8 mouse cellular contexts compared by ENCODE assay signal in genomic region chr3:122420410-122420774, GRCm38 (mm10).
DNase-seq lines count a peak whose midpoint lies in the region; ATAC-seq and TF ChIP-seq lines count a peak whose summit lies in the region.

No protein-coding gene starts in this region.

- H3K79me2 ChIP-seq in CH12.LX (replicated peaks; ENCODE audit: control insufficient read depth, extremely low read depth, insufficient read depth, poor library complexity, severe bottlenecking): peaks cover 58% of the 10 kb centered on the region

- TF ChIP-seq EP300 in CH12.LX (IDR thresholded peaks at IDR 0.05; ENCODE audit: low read length): no peak

- no peak for TF ChIP-seq RAD21 in CH12.LX (IDR thresholded peaks at IDR 0.05; ENCODE audit: low read depth, low read length)

- no peaks in the 10 kb centered on the region for H3K9me3 ChIP-seq in CH12.LX (replicated peaks; ENCODE audit: low read length)
- H3K9me3 ChIP-seq in embryonic facial prominence, embryonic 13.5 days: no peaks in the 10 kb centered on the region
- no peaks in the 10 kb centered on the region for H3K9me3 ChIP-seq in heart, embryonic 14.5 days (ENCODE audit: control insufficient read depth, low read length)

- peak overlapping the region; percentile 23; the same call in 1 of the 2 replicates for H3K4me2 ChIP-seq in CH12.LX (ENCODE audit: insufficient read depth, low read depth, poor library complexity, severe bottlenecking)
- peak overlapping the region; percentile 82 for H3K4me2 ChIP-seq in embryonic facial prominence, embryonic 13.5 days
- H3K4me2 ChIP-seq in heart, embryonic 14.5 days (ENCODE audit: low read length): peak overlapping the region; percentile 97

- no peak; the same call in 1 of the 2 replicates for ATAC-seq in embryonic facial prominence, embryonic 13.5 days (ENCODE audit: insufficient number of reproducible peaks, insufficient read depth, low FRiP score, low TSS enrichment, low read depth)
- ATAC-seq in heart, embryonic 14.5 days (ENCODE audit: insufficient number of reproducible peaks, insufficient read depth, low FRiP score, low read depth): 0 out of 2 replicates have a peak, but pooled peaks have one; percentile 28

- no peak for TF ChIP-seq POLR2A in CH12.LX (IDR thresholded peaks at IDR 0.05; ENCODE audit: low read depth, low read length)

- dilution Hi-C loops in CH12.LX (cut with MboI; ENCODE audit: extremely low pct_ligation_motif_present, extremely low pct_unique_long_range_greater_than_20kb, low sequenced_read_pairs): no loop called here

- H3K36me3 ChIP-seq in CH12.LX (replicated peaks in 1 of 2; ENCODE audit: control insufficient read depth in 1 of 2, insufficient read depth in 1 of 2, low read length in 1 of 2): peaks cover 3 to 25% of the 10 kb centered on the region in 2 experiments
- H3K36me3 ChIP-seq in embryonic facial prominence, embryonic 13.5 days: no peaks in the 10 kb centered on the region
- no peaks in the 10 kb centered on the region for H3K36me3 ChIP-seq in heart, embryonic 14.5 days (ENCODE audit: control insufficient read depth, insufficient read depth, low read length)

- H3K9ac ChIP-seq in CH12.LX (ENCODE audit: insufficient read depth, low read depth): peak overlapping the region; percentile 75
- peak overlapping the region; percentile 82 for H3K9ac ChIP-seq in embryonic facial prominence, embryonic 13.5 days
- peak overlapping the region; percentile 77 for H3K9ac ChIP-seq in heart, embryonic 14.5 days (ENCODE audit: low read length)

- H3K27me3 ChIP-seq in CH12.LX (replicated peaks): no peaks in the 10 kb centered on the region
- H3K27me3 ChIP-seq in embryonic facial prominence, embryonic 13.5 days: peaks cover 11% of the 10 kb centered on the region; the same call in 1 of the 2 replicates
- peaks cover 14% of the 10 kb centered on the region for H3K27me3 ChIP-seq in heart, embryonic 14.5 days (ENCODE audit: control insufficient read depth, insufficient read depth, low read length)

- H3K4me1 ChIP-seq in CH12.LX (ENCODE audit: control insufficient read depth in 1 of 2, insufficient read depth in 2 of 2): peaks cover 11 to 49% of the 10 kb centered on the region in 2 experiments
- peaks cover 13% of the 10 kb centered on the region for H3K4me1 ChIP-seq in embryonic facial prominence, embryonic 13.5 days
- H3K4me1 ChIP-seq in heart, embryonic 14.5 days (ENCODE audit: control insufficient read depth in 2 of 2, insufficient read depth in 2 of 2, low read length in 2 of 2): peaks cover 14 to 21% of the 10 kb centered on the region in 2 experiments

- peak overlapping the region; percentile 73 for H3K27ac ChIP-seq in CH12.LX (ENCODE audit: insufficient read depth, low read depth)
- 0 out of 2 replicates have a peak overlapping the region, but pooled peaks have one; percentile 75 for H3K27ac ChIP-seq in embryonic facial prominence, embryonic 13.5 days
- no peak overlapping the region for H3K27ac ChIP-seq in heart, embryonic 14.5 days (replicated peaks in 1 of 2; ENCODE audit: control insufficient read depth in 1 of 2, insufficient read depth in 1 of 2, low read depth in 2 of 2, low read length in 2 of 2)

- 0% methylated on average over 15 of the region's 15 CpGs for WGBS in embryonic facial prominence, embryonic 13.5 days
- WGBS in heart, embryonic 14.5 days: 2% methylated on average over 15 of the region's 15 CpGs

- in situ Hi-C loops in CH12.LX (cut with MboI; ENCODE audit: low pct_ligation_motif_present, low pct_unique_long_range_greater_than_20kb, low sequenced_read_pairs): loop anchor here (5.0 kb wide), 1 partner anchor 37 kb away; no protein-coding TSS in a partner anchor

- DNase-seq in CH12.LX (ENCODE audit: extremely low read depth): peak; percentile 42
- peak; percentile 81 for DNase-seq in R1 (ENCODE audit: low read depth, low spot score)
- peak; percentile 35 for DNase-seq in kidney, postnatal 14 days
- peak; percentile 38 for DNase-seq in lung, postnatal 14 days
- DNase-seq in right cerebral cortex, postnatal 14 days: peak; percentile 21
- no peak for DNase-seq in spleen, adult 12 weeks (ENCODE audit: low spot score)

- peak overlapping the region; percentile 87 to 94 (median 89) for H3K4me3 ChIP-seq in CH12.LX (replicated peaks in 1 of 3; ENCODE audit: low read depth in 2 of 3, low read length in 2 of 3, poor library complexity in 1 of 3)
- H3K4me3 ChIP-seq in embryonic facial prominence, embryonic 13.5 days: peak overlapping the region; percentile 67
- peak overlapping the region; percentile 63 to 74 for H3K4me3 ChIP-seq in heart, embryonic 14.5 days (ENCODE audit: control insufficient read depth in 1 of 2, insufficient read depth in 1 of 2, low read depth in 1 of 2, low read length in 2 of 2)

- TF ChIP-seq CTCF in CH12.LX (conservative IDR thresholded peaks at IDR 0.05 in 1 of 2, IDR thresholded peaks at IDR 0.05 in 1 of 2; ENCODE audit: low read depth in 2 of 2, low read length in 2 of 2): no peak

TF ChIP-seq in CH12.LX, 34 proteins besides CTCF, POLR2A, EP300 and RAD21:
- no peak for TF ChIP-seq ZNF384 (IDR thresholded peaks at IDR 0.05; ENCODE audit: low read depth, low read length)
- TF ChIP-seq IRF4 (IDR thresholded peaks at IDR 0.05; ENCODE audit: low read depth, low read length): no peak
- no peak for TF ChIP-seq RCOR1 (conservative IDR thresholded peaks at IDR 0.05; ENCODE audit: low read depth, low read length)
- no peak for TF ChIP-seq CHD1 (IDR thresholded peaks at IDR 0.05; ENCODE audit: low read depth, low read length)
- TF ChIP-seq UBTF (IDR thresholded peaks at IDR 0.05; ENCODE audit: low read depth, low read length): no peak
- TF ChIP-seq TCF12 (IDR thresholded peaks at IDR 0.05; ENCODE audit: low read depth, low read length): no peak
- no peak for TF ChIP-seq NELFE (IDR thresholded peaks at IDR 0.05; ENCODE audit: low read depth, low read length)
- no peak for TF ChIP-seq MEF2A (IDR thresholded peaks at IDR 0.05; ENCODE audit: borderline replicate concordance, low read depth, low read length)
- no peak for TF ChIP-seq ETS1 (conservative IDR thresholded peaks at IDR 0.05; ENCODE audit: low read depth, low read length)
- no peak for TF ChIP-seq MAZ (IDR thresholded peaks at IDR 0.05; ENCODE audit: low read depth, low read length)
- no peak for TF ChIP-seq MYC (IDR thresholded peaks at IDR 0.05; ENCODE audit: low read depth, low read length)
- no peak for TF ChIP-seq CHD2 (IDR thresholded peaks at IDR 0.05; ENCODE audit: low read length)
- TF ChIP-seq ZC3H11A (IDR thresholded peaks at IDR 0.05; ENCODE audit: low read depth, low read length): no peak
- TF ChIP-seq HCFC1 (IDR thresholded peaks at IDR 0.05; ENCODE audit: low read depth, low read length): no peak
- no peak for TF ChIP-seq NRF1 (IDR thresholded peaks at IDR 0.05; ENCODE audit: low read depth, low read length)
- no peak for TF ChIP-seq KAT2A (IDR thresholded peaks at IDR 0.05; ENCODE audit: insufficient replicate concordance, low read length)
- no peak for TF ChIP-seq BHLHE40 (IDR thresholded peaks at IDR 0.05; ENCODE audit: low read depth, low read length)
- TF ChIP-seq JUN (IDR thresholded peaks at IDR 0.05; ENCODE audit: insufficient read depth, low read depth, low read length): no peak
- TF ChIP-seq MAFK (IDR thresholded peaks at IDR 0.05; ENCODE audit: insufficient replicate concordance, low read length): no peak

Comparison
In these comparisons a context has a peak if more than half of its experiments do, and no peak if none do; other contexts are left out.
1. H3K27ac ChIP-seq: peak in CH12.LX (single experiment) and embryonic facial prominence, embryonic 13.5 days (single experiment); none in heart, embryonic 14.5 days (0 of 2).
2. H3K4me2 ChIP-seq: peak in every context shown above with its lines; median percentile 97 in heart, embryonic 14.5 days; 82 in embryonic facial prominence, embryonic 13.5 days; 23 in CH12.LX.
3. Peak in every context shown above with its lines, with median percentiles within 50 percentile points of each other: H3K4me3 ChIP-seq and H3K9ac ChIP-seq.